Mouse (Mus musculus) heart, embryonic 10.5 days (tissue): ENCODE measurements around the gene Gna14. TPM values are rescaled to one million over a fixed set of nuclear protein-coding genes. Genes with fewer than 3 reads are reported as not detected.

Source experiments
- DNase-seq: peaks from one replicate; pipeline ENCODE4 v3.0.0-alpha.2; 2017; ENCODE audit warnings: low spot score
- H3K27ac ChIP-seq: fragments of 300-500 bp; sonication (generic); 2 replicates; pipeline ENCODE4 v1.5.1; 2016; ENCODE audit warnings: mild to moderate bottlenecking
- H3K27me3 ChIP-seq: fragments of 300-500 bp; sonication (generic); 2 replicates; pipeline ENCODE4 v1.6.1; 2016; ENCODE audit warnings: mild to moderate bottlenecking; ENCODE audit not compliant: poor library complexity, insufficient read depth, severe bottlenecking
- H3K36me3 ChIP-seq: fragments of 300-500 bp; sonication (generic); 2 replicates; pipeline ENCODE4 v1.6.1; 2016; ENCODE audit warnings: mild to moderate bottlenecking, moderate library complexity
- H3K4me1 ChIP-seq: fragments of 300-500 bp; sonication (generic); 2 replicates; pipeline ENCODE4 v1.6.1; 2016; ENCODE audit warnings: mild to moderate bottlenecking
- H3K4me3 ChIP-seq: fragments of 300-500 bp; sonication (generic); 2 replicates; pipeline ENCODE4 v1.5.1; 2016; ENCODE audit warnings: mild to moderate bottlenecking, moderate library complexity
- H3K9me3 ChIP-seq: fragments of 300-500 bp; sonication (generic); 2 replicates; pipeline ENCODE4 v1.6.1; 2016; ENCODE audit warnings: mild to moderate bottlenecking, moderate library complexity
- WGBS: fragments of 180-500 bp; shearing (Covaris S2); methylation state at CpG from one replicate; pipeline ENCODE4 v1.1.7; 2016; 5-methylcytosine and 5-hydroxymethylcytosine counted together
- polyA plus RNA-seq: library from polyadenylated mRNA; unstranded; fragments of >200 nt; fragmentation: Nextera tagmentation; extraction: Ambion mirVana; gene quantifications from 2 replicates; pipeline ENCODE4 v1.2.1, GENCODE M21; 2016

Gna14 gene
- polyA plus RNA-seq, 1 experiment from 2014 or later = 3.7 TPM

- no peaks in the 10 kb centered on the region for H3K9me3 ChIP-seq
- DNase-seq = no peak
- no peaks in the 10 kb centered on the region for H3K27me3 ChIP-seq
- H3K36me3 ChIP-seq = no peaks in the 10 kb centered on the region
- WGBS = 87% methylated on average over 14 of the region's 14 CpGs
- peaks cover 5% of the 10 kb centered on the region; the same call in 1 of the 2 replicates for H3K4me1 ChIP-seq
- H3K4me3 ChIP-seq = no peak overlapping the region
- H3K27ac ChIP-seq = no peak overlapping the region
Measured at GRCm38 (mm10) chr19:16460831-16461230, 25.3 kb downstream of the Gna14 start.

- Histone ChIP-seq H3K36me3 (no peaks in the 10 kb centered on the region), H3K9me3 (no peaks in the 10 kb centered on the region), H3K4me1 (peaks cover 5% of the 10 kb centered on the region; the same call in 1 of the 2 replicates), H3K27ac (no peak overlapping the region), H3K27me3 (no peaks in the 10 kb centered on the region), H3K4me3 (no peak overlapping the region)
- 74% methylated on average over 9 of the region's 9 CpGs for WGBS
- DNase-seq = no peak
Measured at GRCm38 (mm10) chr19:16462461-16462860, 26.9 kb downstream of the Gna14 start.

GRCm38 (mm10) chr19:16464730-16465129 lies 29.2 kb downstream of the Gna14 start:
- DNase-seq = no peak
- Histone ChIP-seq H3K27ac (no peak overlapping the region), H3K27me3 (no peaks in the 10 kb centered on the region), H3K36me3 (no peaks in the 10 kb centered on the region), H3K9me3 (no peaks in the 10 kb centered on the region), H3K4me1 (no peaks in the 10 kb centered on the region), H3K4me3 (no peak overlapping the region)
- WGBS = 57% methylated on average over 4 of the region's 4 CpGs

GRCm38 (mm10) chr19:16468756-16469374 lies 33.3 kb downstream of the Gna14 start:
- Histone ChIP-seq H3K27me3 (no peaks in the 10 kb centered on the region), H3K4me1 (no peaks in the 10 kb centered on the region), H3K9me3 (no peaks in the 10 kb centered on the region), H3K36me3 (0 out of 2 replicates have a peak, but pooled peaks cover 2% of the 10 kb centered on the region), H3K27ac (no peak overlapping the region), H3K4me3 (no peak overlapping the region)
- WGBS = 60% methylated on average over 2 of the region's 2 CpGs
- DNase-seq = no peak

- WGBS = 80% methylated on average over 5 of the region's 5 CpGs
- peaks cover 4% of the 10 kb centered on the region; the same call in 1 of the 2 replicates for H3K4me1 ChIP-seq
- 0 out of 2 replicates have a peak, but pooled peaks cover 4% of the 10 kb centered on the region for H3K36me3 ChIP-seq
- no peak overlapping the region for H3K4me3 ChIP-seq
- no peak for DNase-seq
- H3K27ac ChIP-seq = no peak overlapping the region
- no peaks in the 10 kb centered on the region for H3K27me3 ChIP-seq
- H3K9me3 ChIP-seq = no peaks in the 10 kb centered on the region
Measured at GRCm38 (mm10) chr19:16472655-16473054, 37.1 kb downstream of the Gna14 start.

- H3K27ac ChIP-seq = no peak overlapping the region
- DNase-seq = no peak
- H3K27me3 ChIP-seq = no peaks in the 10 kb centered on the region
- H3K4me3 ChIP-seq = no peak overlapping the region
- 61% methylated on average over 12 of the region's 12 CpGs for WGBS
- peaks cover 14% of the 10 kb centered on the region; the same call in 1 of the 2 replicates for H3K4me1 ChIP-seq
- H3K9me3 ChIP-seq = no peaks in the 10 kb centered on the region
- H3K36me3 ChIP-seq = 0 out of 2 replicates have a peak, but pooled peaks cover 4% of the 10 kb centered on the region
Measured at GRCm38 (mm10) chr19:16477314-16477946, 41.9 kb downstream of the Gna14 start.

GRCm38 (mm10) chr19:16478186-16478607 lies 42.6 kb downstream of the Gna14 start:
- H3K4me3 ChIP-seq = no peak overlapping the region
- peaks cover 14% of the 10 kb centered on the region; the same call in 1 of the 2 replicates for H3K4me1 ChIP-seq
- no peaks in the 10 kb centered on the region for H3K9me3 ChIP-seq
- 0 out of 2 replicates have a peak, but pooled peaks cover 4% of the 10 kb centered on the region for H3K36me3 ChIP-seq
- no peaks in the 10 kb centered on the region for H3K27me3 ChIP-seq
- 73% methylated on average over 8 of the region's 8 CpGs for WGBS
- H3K27ac ChIP-seq = no peak overlapping the region
- no peak for DNase-seq

- Histone ChIP-seq H3K9me3 (no peaks in the 10 kb centered on the region), H3K27ac (no peak overlapping the region), H3K27me3 (no peaks in the 10 kb centered on the region), H3K4me3 (no peak overlapping the region), H3K36me3 (no peaks in the 10 kb centered on the region), H3K4me1 (peaks cover 14% of the 10 kb centered on the region; the same call in 1 of the 2 replicates)
- DNase-seq = no peak
- WGBS = 71% methylated on average over 3 of the region's 3 CpGs
Measured at GRCm38 (mm10) chr19:16482047-16482446, 46.5 kb downstream of the Gna14 start.

- H3K9me3 ChIP-seq = no peaks in the 10 kb centered on the region
- no peaks in the 10 kb centered on the region for H3K4me1 ChIP-seq
- H3K4me3 ChIP-seq = no peak overlapping the region
- WGBS = 87% methylated on average over 10 of the region's 10 CpGs
- H3K27ac ChIP-seq = no peak overlapping the region
- no peaks in the 10 kb centered on the region for H3K27me3 ChIP-seq
- H3K36me3 ChIP-seq = no peaks in the 10 kb centered on the region
- no peak for DNase-seq
Measured at GRCm38 (mm10) chr19:16484237-16484636, 48.7 kb downstream of the Gna14 start.

GRCm38 (mm10) chr19:16484671-16485070 lies 49.1 kb downstream of the Gna14 start:
- Histone ChIP-seq H3K27me3 (no peaks in the 10 kb centered on the region), H3K4me3 (no peak overlapping the region), H3K36me3 (no peaks in the 10 kb centered on the region), H3K4me1 (no peaks in the 10 kb centered on the region), H3K9me3 (no peaks in the 10 kb centered on the region), H3K27ac (no peak overlapping the region)
- no peak for DNase-seq
- WGBS = 75% methylated on average over 5 of the region's 5 CpGs

- no peaks in the 10 kb centered on the region for H3K4me1 ChIP-seq
- no peak for DNase-seq
- no peak overlapping the region for H3K27ac ChIP-seq
- H3K36me3 ChIP-seq = no peaks in the 10 kb centered on the region
- no peak overlapping the region for H3K4me3 ChIP-seq
- no peaks in the 10 kb centered on the region for H3K9me3 ChIP-seq
- 64% methylated on average over 12 of the region's 12 CpGs for WGBS
- no peaks in the 10 kb centered on the region; the same call in 1 of the 2 replicates for H3K27me3 ChIP-seq
Measured at GRCm38 (mm10) chr19:16490756-16491155, 55.2 kb downstream of the Gna14 start.

GRCm38 (mm10) chr19:16491497-16491896 lies 55.9 kb downstream of the Gna14 start:
- 52% methylated on average over 7 of the region's 7 CpGs for WGBS
- no peaks in the 10 kb centered on the region for H3K9me3 ChIP-seq
- H3K27ac ChIP-seq = no peak overlapping the region
- DNase-seq = no peak
- no peaks in the 10 kb centered on the region for H3K4me1 ChIP-seq
- H3K4me3 ChIP-seq = no peak overlapping the region
- no peaks in the 10 kb centered on the region; the same call in 1 of the 2 replicates for H3K27me3 ChIP-seq
- no peaks in the 10 kb centered on the region for H3K36me3 ChIP-seq

- 41% methylated on average over 1 of the region's 1 CpGs for WGBS
- Histone ChIP-seq H3K4me3 (no peak overlapping the region), H3K27me3 (no peaks in the 10 kb centered on the region; the same call in 1 of the 2 replicates), H3K9me3 (no peaks in the 10 kb centered on the region), H3K27ac (no peak overlapping the region), H3K4me1 (no peaks in the 10 kb centered on the region), H3K36me3 (no peaks in the 10 kb centered on the region)
- DNase-seq = no peak
Measured at GRCm38 (mm10) chr19:16492453-16492852, 56.9 kb downstream of the Gna14 start.
